ENCODE assay signal across 8 mouse cellular contexts in the genomic region with DNA sequence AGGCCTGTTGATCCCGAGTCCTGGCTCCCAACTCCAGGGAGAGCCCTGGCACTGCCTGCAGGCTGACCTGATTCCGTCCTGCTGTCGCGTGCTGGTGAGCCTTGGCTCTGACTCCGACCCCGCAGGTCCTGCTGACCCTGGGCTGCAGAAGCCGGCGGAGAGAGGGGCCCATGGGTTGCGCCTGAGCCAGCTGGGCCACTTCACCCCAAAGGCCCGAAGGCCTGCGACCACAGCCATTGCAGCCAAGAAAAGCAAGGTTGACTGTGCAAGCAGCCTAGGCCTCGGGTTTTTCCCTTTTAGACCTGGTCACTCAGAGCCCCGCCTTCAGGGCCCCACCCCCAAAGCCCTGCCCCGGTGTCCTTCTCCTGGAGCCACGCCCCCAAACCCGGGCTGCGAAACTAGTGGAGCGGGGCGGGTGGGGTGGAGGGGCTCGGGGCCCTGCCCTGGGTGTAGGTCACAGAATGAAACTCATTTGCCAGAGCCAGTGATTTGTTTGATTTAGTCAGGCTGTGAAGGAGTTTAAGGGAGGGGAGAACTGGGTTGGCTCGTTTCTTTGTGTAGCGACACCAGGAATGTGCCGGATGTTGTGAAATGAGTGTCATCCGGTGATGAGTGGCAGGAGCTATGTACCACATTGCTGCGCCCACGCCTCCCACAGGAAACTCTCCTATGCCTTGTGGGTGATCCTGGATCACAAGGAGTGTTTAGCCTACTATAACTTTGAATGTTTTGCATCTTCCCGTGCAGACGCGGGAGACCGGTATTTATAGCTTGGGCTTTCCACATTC. TPM values are rescaled to one million over a fixed set of nuclear protein-coding genes. Genes with fewer than 3 reads are reported as not detected.
DNase-seq lines count a peak whose midpoint lies in the region; ATAC-seq and TF ChIP-seq lines count a peak whose summit lies in the region.

A gene (minus strand): TSS at position 310 of the 788 bp plus-strand sequence.

- ATAC-seq in embryonic facial prominence, embryonic 14.5 days (ENCODE audit: low read depth): peak; percentile 91
- ATAC-seq in limb, embryonic 15.5 days (ENCODE audit: insufficient number of reproducible peaks, low FRiP score, low TSS enrichment, low read depth): peak; percentile 86
- ATAC-seq in midbrain, postnatal 0 days (ENCODE audit: low FRiP score): peak; percentile 87

- peak within 1 kb of the TSS; percentile 81 for H3K27ac ChIP-seq in embryonic facial prominence, embryonic 14.5 days (replicated peaks; ENCODE audit: low read depth, low read length)
- H3K27ac ChIP-seq in heart, adult 2 months: peak within 1 kb of the TSS; percentile 88
- peak within 1 kb of the TSS; percentile 73 for H3K27ac ChIP-seq in kidney, adult 2 months (ENCODE audit: insufficient read depth, low read depth, low read length)
- H3K27ac ChIP-seq in limb, embryonic 15.5 days: peak within 1 kb of the TSS; percentile 86
- H3K27ac ChIP-seq in midbrain, postnatal 0 days (ENCODE audit: low read depth, low read length): peak within 1 kb of the TSS; percentile 26

- H3K4me1 ChIP-seq in embryonic facial prominence, embryonic 14.5 days (ENCODE audit: control insufficient read depth, insufficient read depth, low read length): peaks cover 11% of the 10 kb centered on the region
- peaks cover 2% of the 10 kb centered on the region for H3K4me1 ChIP-seq in heart, adult 2 months (ENCODE audit: control insufficient read depth, insufficient read depth, low read length)
- H3K4me1 ChIP-seq in kidney, adult 2 months (ENCODE audit: control insufficient read depth, insufficient read depth, low read length): no peaks in the 10 kb centered on the region; the same call in 1 of the 2 replicates
- H3K4me1 ChIP-seq in limb, embryonic 15.5 days: peaks cover 10% of the 10 kb centered on the region
- peaks cover 4% of the 10 kb centered on the region; the same call in 1 of the 2 replicates for H3K4me1 ChIP-seq in midbrain, postnatal 0 days (ENCODE audit: insufficient read depth, low read length)

- no peaks in the 10 kb centered on the region for H3K36me3 ChIP-seq in embryonic facial prominence, embryonic 14.5 days (ENCODE audit: control insufficient read depth, insufficient read depth, low read length)
- no peaks in the 10 kb centered on the region for H3K36me3 ChIP-seq in heart, adult 2 months (ENCODE audit: control insufficient read depth, insufficient read depth, low read length)
- H3K36me3 ChIP-seq in kidney, adult 2 months (ENCODE audit: control insufficient read depth, insufficient read depth, low read length): no peaks in the 10 kb centered on the region
- no peaks in the 10 kb centered on the region for H3K36me3 ChIP-seq in limb, embryonic 15.5 days
- H3K36me3 ChIP-seq in midbrain, postnatal 0 days (ENCODE audit: insufficient read depth, low read length): no peaks in the 10 kb centered on the region

- H3K9me3 ChIP-seq in embryonic facial prominence, embryonic 14.5 days (ENCODE audit: control insufficient read depth, low read length): no peaks in the 10 kb centered on the region
- no peaks in the 10 kb centered on the region for H3K9me3 ChIP-seq in limb, embryonic 15.5 days
- no peaks in the 10 kb centered on the region for H3K9me3 ChIP-seq in midbrain, postnatal 0 days (ENCODE audit: low read length)

- H3K4me3 ChIP-seq in embryonic facial prominence, embryonic 14.5 days (ENCODE audit: low read depth, low read length): peak within 1 kb of the TSS; percentile 43
- peak within 1 kb of the TSS; percentile 63 for H3K4me3 ChIP-seq in heart, adult 2 months
- H3K4me3 ChIP-seq in kidney, adult 2 months (ENCODE audit: insufficient read depth, low read depth, low read length): peak within 1 kb of the TSS; percentile 50
- H3K4me3 ChIP-seq in limb, embryonic 15.5 days: peak within 1 kb of the TSS; percentile 46
- H3K4me3 ChIP-seq in midbrain, postnatal 0 days (ENCODE audit: low read depth, low read length): peak within 1 kb of the TSS; percentile 21

- TF ChIP-seq CTCF in heart, adult 2 months (IDR thresholded peaks at IDR 0.05): no peak
- TF ChIP-seq CTCF in kidney, adult 2 months (conservative IDR thresholded peaks at IDR 0.05; ENCODE audit: insufficient read depth, insufficient read length, low read depth, low read length): no peak
- no peak for TF ChIP-seq CTCF in midbrain, postnatal 0 days (IDR thresholded peaks at IDR 0.05)

- 0 out of 2 replicates have a peak, but pooled peaks have one; percentile 47 for TF ChIP-seq EP300 in heart, adult 2 months (IDR thresholded peaks at IDR 0.05; ENCODE audit: insufficient read depth, low read depth, low read length)

- H3K27me3 ChIP-seq in embryonic facial prominence, embryonic 14.5 days (replicated peaks; ENCODE audit: control insufficient read depth, insufficient read depth, low read length): 0 out of 2 replicates have a peak, but pooled peaks cover 3% of the 10 kb centered on the region
- no peaks in the 10 kb centered on the region for H3K27me3 ChIP-seq in heart, adult 2 months (ENCODE audit: control insufficient read depth, insufficient read depth, low read length)
- H3K27me3 ChIP-seq in kidney, adult 2 months (replicated peaks; ENCODE audit: control insufficient read depth, insufficient read depth, low read length): no peaks in the 10 kb centered on the region
- H3K27me3 ChIP-seq in limb, embryonic 15.5 days: no peaks in the 10 kb centered on the region
- H3K27me3 ChIP-seq in midbrain, postnatal 0 days (ENCODE audit: insufficient read depth, low read length): no peaks in the 10 kb centered on the region

- peak; percentile 54; the same call in 1 of the 2 replicates for TF ChIP-seq POLR2A in heart, adult 2 months (IDR thresholded peaks at IDR 0.05; ENCODE audit: insufficient read depth, low read depth, low read length)
- TF ChIP-seq POLR2A in kidney, adult 2 months (IDR thresholded peaks at IDR 0.05; ENCODE audit: low read depth, low read length): peak; percentile 21

- no peaks in the 10 kb centered on the region for H3K79me2 ChIP-seq in heart, adult 2 months (replicated peaks; ENCODE audit: control insufficient read depth, insufficient read depth, low read length)

- intact Hi-C loops in heart, adult 2 months (cut with DNase I): loop anchor here (2.0 kb wide), 1 partner anchor 110 kb away; a partner anchor contains a TSS

- H3K4me2 ChIP-seq in embryonic facial prominence, embryonic 14.5 days (ENCODE audit: low read depth, low read length): peak within 1 kb of the TSS; percentile 81
- peak within 1 kb of the TSS; percentile 70 for H3K4me2 ChIP-seq in limb, embryonic 15.5 days
- peak within 1 kb of the TSS; percentile 41 for H3K4me2 ChIP-seq in midbrain, postnatal 0 days (ENCODE audit: low read depth, low read length, poor library complexity, severe bottlenecking)

- DNase-seq in left cerebral cortex, adult 18-20 months (ENCODE audit: low spot score in 2 of 2): peak; percentile 51 to 63
- DNase-seq in left cerebral cortex, adult 11 months (ENCODE audit: low spot score): no peak
- DNase-seq in embryonic facial prominence, embryonic 14.5 days (ENCODE audit: low spot score): peak; percentile 93
- peak; percentile 88 to 91 for DNase-seq in heart, adult 2 months
- DNase-seq in kidney, adult 2 months: peak; percentile 95
- peak; percentile 74 for DNase-seq in midbrain, postnatal 0 days (ENCODE audit: low spot score)
- DNase-seq in spleen, postnatal 10 days (ENCODE audit: low spot score in 2 of 2): peak; percentile 22 to 70

- peak within 1 kb of the TSS; percentile 72 for H3K9ac ChIP-seq in embryonic facial prominence, embryonic 14.5 days (ENCODE audit: low read depth, low read length)
- H3K9ac ChIP-seq in heart, adult 2 months (ENCODE audit: low read depth, low read length): peak within 1 kb of the TSS; percentile 76
- H3K9ac ChIP-seq in limb, embryonic 15.5 days: peak within 1 kb of the TSS; percentile 51
- H3K9ac ChIP-seq in midbrain, postnatal 0 days (replicated peaks; ENCODE audit: low read length, poor library complexity, severe bottlenecking): peak within 1 kb of the TSS; percentile 20

- WGBS in embryonic facial prominence, embryonic 14.5 days: 1% methylated on average over 25 of the region's 30 CpGs
- 1% methylated on average over 30 of the region's 30 CpGs for WGBS in heart, adult 2 months
- 3% methylated on average over 30 of the region's 30 CpGs for WGBS in kidney, adult 2 months
- 3% methylated on average over 30 of the region's 30 CpGs for WGBS in limb, embryonic 15.5 days
- 3% methylated on average over 30 of the region's 30 CpGs for WGBS in midbrain, postnatal 0 days

RNA-seq across cellular contexts. Expression of the gene that starts here (rescaled TPM):
- total RNA-seq in left cerebral cortex, adult 18-20 months (2021): 1 to 10 TPM in 1 of 2 experiments, under 1 TPM in 1; 0.77 to 1.1 TPM
- polyA plus RNA-seq in embryonic facial prominence, embryonic 14.5 days (2014; fragmentation: Nextera tagmentation; extraction: Ambion mirVana): 3.5 and 4.9 TPM in 2 replicates
- 10 to 100 TPM; 24.0 to 27.1 TPM for total RNA-seq in heart, adult 2 months (2021)
- polyA plus RNA-seq in heart, adult 2 months (2012; rRNA removed): 30.6 and 41.7 TPM in 2 replicates
- polyA plus RNA-seq in kidney, adult 2 months (2012; rRNA removed): 67.9 and 74.7 TPM in 2 replicates
- 6.0 and 6.1 TPM in 2 replicates for polyA plus RNA-seq in limb, embryonic 15.5 days (2015; fragmentation: Nextera tagmentation; extraction: Ambion mirVana)
- 1.5 and 2.3 TPM in 2 replicates for total RNA-seq in midbrain, postnatal 0 days (2014; rRNA removed)
- 0.90 and 1.0 TPM in 2 replicates for polyA plus RNA-seq in midbrain, postnatal 0 days (2015; fragmentation: Nextera tagmentation; extraction: Ambion mirVana)

Comparison
In these comparisons a context has a peak if more than half of its experiments do, and no peak if none do; other contexts are left out.
1. H3K27ac ChIP-seq: peak in every context shown above with its lines; median percentile 88 in heart, adult 2 months; 86 in limb, embryonic 15.5 days; 81 in embryonic facial prominence, embryonic 14.5 days; 73 in kidney, adult 2 months; 26 in midbrain, postnatal 0 days.
2. H3K9ac ChIP-seq: peak in every context shown above with its lines; median percentile 76 in heart, adult 2 months; 72 in embryonic facial prominence, embryonic 14.5 days; 51 in limb, embryonic 15.5 days; 20 in midbrain, postnatal 0 days.